Mouse (Mus musculus) thymus, postnatal 4 days (tissue): ENCODE data around the gene Mta3.

Experiments
- DNase-seq: peaks from one replicate; pipeline ENCODE4 v3.0.0; 2021

The Mta3 gene

DNA sequence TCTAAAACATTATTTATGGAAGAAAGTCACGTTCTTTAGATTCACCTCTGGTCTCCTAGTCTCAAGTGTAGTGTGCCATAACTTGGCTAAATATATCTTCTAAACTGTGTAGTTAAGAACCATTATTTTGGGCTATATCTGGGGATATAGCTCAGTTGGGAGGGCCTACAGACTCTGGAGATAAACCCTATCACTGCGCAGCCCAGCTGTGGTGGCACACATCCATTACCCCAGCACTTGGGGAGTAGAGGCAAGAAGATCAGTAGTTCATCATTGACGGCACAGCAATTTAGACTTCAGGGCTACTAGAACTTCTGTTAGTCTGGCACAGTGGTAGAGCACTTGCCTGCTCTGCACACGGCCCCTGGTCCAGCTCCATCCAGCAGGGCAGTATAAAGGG lies 107.1 kb downstream of the Mta3 start:
- DNase-seq: no peak

DNA sequence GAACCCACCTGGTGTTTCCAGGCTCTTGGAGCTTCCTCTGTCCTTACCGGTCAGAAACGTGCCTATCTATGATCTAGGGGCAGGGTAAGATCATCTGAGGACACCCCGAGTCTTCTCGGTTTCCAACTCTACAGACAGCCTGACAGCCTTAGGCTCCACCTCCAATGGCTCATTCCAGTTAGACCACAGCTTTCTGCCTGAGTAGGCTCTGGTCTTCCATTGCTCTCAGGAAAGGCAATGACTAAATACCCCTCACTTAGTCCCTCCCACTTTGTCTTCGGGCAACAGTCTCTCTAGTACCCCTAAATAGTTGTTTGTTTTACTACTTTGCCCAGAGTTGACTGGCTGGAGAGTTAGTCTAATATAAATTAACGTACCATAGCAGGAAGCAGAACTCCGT lies 111.0 kb downstream of the Mta3 start:
- DNase-seq: no peak

DNA sequence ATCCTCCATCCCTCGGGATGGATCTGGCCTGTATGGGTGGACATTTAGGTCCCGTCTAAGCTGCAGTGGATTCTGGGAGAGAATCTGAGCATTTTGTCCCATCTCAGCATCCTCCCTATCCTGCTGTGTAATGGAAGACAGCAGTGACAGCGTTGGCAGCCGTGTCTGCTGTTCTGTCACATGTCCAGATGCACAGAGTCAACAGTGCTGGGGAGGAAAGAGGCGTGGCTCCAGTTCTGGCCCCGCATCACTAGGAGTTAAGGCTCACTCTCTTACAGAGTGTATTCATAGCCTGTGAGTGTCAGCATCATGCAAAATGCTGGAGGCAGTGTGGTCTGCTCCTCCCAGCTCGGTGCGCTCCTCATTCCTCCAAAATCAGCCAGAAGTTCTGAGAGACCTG lies 113.5 kb downstream of the Mta3 start:
- DNase-seq: no peak

DNA sequence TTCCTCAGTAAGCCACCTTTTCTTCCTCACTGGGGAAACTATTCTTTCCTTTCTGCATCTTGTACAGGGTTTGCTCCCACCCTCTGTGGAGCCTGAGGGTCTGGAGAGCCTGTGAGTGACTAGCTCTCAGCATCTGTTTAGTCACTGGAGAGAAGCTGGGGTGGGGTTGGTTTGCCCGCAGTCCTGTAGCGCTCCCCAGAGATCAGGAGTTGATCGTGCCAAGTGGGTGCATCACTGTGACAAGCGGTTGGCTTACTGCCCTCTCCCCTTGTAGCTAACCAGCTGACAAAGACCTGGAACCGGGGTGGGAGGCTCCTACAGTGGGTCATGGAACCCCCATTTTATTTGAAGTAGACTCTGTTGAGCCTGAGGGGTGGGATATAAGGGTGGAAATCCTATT lies 114.7 kb downstream of the Mta3 start:
- no peak for DNase-seq

GRCm38 (mm10) chr17:83821876-83822275 lies 115.9 kb downstream of the Mta3 start:
- DNase-seq: no peak

GRCm38 (mm10) chr17:83823835-83824234 lies 117.9 kb downstream of the Mta3 start:
- DNase-seq: peak; percentile 46

GRCm38 (mm10) chr17:83829356-83829755 lies 123.4 kb downstream of the Mta3 start:
- DNase-seq: no peak

GRCm38 (mm10) chr17:83830616-83831292 lies 124.8 kb downstream of the Mta3 start:
- DNase-seq: no peak

DNA sequence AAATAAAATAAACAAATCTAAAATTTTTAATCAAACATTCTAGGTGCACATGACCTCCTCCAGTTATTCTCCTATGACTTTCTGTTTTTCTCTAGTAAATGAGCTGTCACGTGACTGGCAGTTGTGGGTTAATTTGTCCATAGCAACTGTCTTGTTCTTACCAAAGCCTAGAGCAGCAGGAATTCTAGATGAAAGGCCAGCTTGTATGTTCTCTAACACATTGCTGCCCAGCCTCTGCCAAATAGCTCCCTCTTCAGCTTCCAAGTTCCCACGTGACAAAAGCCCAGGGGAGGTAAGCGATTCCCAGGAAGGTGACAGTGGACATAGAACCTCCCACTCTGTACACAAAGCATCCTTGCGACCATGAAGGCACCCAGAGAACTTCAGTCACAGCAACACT lies 128.2 kb downstream of the Mta3 start:
- no peak for DNase-seq

DNA sequence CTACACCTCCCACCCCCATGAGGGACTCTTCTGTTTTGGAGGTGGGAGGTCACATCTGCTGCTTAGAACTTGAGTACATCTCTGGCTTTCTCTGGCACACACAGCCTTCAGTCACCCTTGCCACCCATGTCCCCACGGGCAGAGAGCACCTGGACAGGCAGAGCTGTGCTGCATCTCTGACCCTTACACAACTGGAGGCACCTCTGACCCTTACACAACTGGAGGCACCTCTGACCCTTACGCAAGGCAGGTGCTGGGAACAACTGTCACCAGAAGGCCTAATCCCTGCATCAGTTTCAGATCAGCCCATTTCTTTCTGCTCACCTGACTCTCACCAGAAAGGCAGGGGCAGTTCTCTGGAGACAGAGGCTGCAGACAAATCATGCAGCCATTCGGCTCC lies 130.1 kb downstream of the Mta3 start:
- no peak for DNase-seq

DNA sequence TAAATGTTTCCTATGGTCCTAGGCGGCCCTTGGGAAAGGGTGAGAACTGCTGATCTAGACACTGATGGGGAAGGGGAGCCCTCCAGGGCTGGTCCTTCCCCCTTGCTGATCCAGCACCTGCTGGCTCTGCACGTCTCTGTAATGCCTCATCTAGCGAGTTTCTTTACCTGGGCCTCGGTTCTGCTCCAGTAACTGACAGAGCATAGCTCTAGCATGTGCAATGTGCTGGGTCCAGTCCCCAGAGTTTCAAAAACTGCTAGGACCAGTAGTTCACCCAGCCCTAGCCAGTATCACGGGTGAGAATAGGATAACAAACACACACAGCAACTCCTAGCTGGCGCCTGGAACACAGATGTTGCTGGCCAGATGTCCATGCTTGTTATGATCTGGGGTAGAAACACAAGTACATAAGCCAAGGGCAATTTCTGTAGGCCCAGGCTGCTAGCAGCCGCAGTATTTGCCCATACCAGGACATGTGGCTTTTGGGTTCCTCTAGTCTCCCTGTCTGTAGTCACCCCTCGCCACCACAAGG lies 131.8 kb downstream of the Mta3 start:
- no peak for DNase-seq

DNA sequence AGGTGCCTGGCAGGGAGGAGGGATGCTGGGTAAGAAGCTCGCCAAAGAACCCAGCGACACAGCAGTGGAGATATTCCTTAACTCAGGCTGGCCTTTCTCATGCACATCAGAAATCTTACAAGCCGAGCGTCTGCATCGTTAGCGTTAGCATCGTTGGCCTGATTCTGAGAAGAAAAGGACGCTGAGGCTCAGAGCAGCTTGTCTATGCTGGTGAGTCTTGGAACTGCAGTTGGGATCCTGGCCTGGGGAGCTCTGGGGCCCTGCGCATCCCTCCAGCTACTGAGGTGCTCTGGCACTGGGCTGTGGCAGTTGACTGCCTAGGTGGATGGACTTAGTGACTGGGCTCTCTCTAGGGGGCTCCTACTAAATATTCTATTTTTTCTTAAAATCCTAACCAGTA lies 133.2 kb downstream of the Mta3 start:
- DNase-seq: no peak

- no peak for DNase-seq
Measured at GRCm38 (mm10) chr17:83841011-83841410, 135.0 kb downstream of the Mta3 start.

GRCm38 (mm10) chr17:83843780-83844179 lies 137.8 kb downstream of the Mta3 start:
- DNase-seq: no peak

- no peak for DNase-seq
Measured at GRCm38 (mm10) chr17:83845538-83845937, 139.6 kb downstream of the Mta3 start.

GRCm38 (mm10) chr17:83846301-83847021 lies 140.5 kb downstream of the Mta3 start:
- DNase-seq: peak; percentile 30

- no peak for DNase-seq
Measured at GRCm38 (mm10) chr17:83847100-83847499, 141.1 kb downstream of the Mta3 start.

- peak; percentile 46 for DNase-seq
Measured at GRCm38 (mm10) chr17:83847815-83848214, 141.9 kb downstream of the Mta3 start, which contains the start of gene Haao. TSS of gene Haao (minus strand) at chr17:83847963.

- DNase-seq: no peak
Measured at GRCm38 (mm10) chr17:83848482-83848881, 142.5 kb downstream of the Mta3 start.

- no peak for DNase-seq
Measured at GRCm38 (mm10) chr17:83849081-83849675, 143.2 kb downstream of the Mta3 start.

DNA sequence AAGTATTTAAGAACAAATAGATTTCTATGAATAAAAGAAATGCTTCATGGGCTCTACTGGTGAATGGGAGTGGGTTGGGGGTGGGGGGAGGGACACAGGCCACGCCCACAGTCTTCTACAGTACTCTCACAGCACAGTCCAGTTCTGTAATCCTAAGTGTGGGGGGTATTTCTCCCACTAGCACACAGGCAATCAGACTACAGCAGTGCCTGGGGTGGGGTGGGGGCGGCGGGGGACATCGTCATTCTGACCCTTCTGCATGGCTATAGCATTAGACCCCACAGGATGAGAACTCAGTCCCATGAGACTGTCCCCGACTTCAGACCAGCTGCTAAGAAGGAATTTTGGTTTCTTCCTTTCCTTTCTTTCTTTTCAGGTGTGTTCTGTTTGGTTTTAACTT lies 143.8 kb downstream of the Mta3 start:
- no peak for DNase-seq

DNA sequence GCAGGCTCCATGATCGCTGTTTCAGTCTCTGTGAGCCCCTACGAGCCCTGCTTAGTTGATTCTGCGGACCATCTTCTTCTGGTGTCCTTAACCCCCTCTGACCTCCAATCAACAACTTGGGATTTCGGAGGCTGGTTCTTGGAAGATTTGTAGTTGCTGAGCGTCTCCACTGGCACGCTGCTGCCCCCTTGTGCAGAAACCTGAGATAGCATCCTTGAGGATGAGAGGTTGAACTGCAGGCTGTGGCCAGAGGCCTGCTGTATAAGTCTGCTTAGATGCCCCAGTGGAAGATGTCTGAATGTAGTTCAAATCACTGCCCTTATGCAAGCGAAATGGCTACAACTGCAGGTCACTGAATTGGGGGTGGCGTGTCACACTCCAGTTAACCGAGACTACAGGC lies 144.5 kb downstream of the Mta3 start:
- DNase-seq: peak; percentile 94

- DNase-seq: no peak
Measured at GRCm38 (mm10) chr17:83850864-83851263, 144.9 kb downstream of the Mta3 start.

GRCm38 (mm10) chr17:83853831-83854230 lies 147.9 kb downstream of the Mta3 start:
- no peak for DNase-seq
